Mouse (Mus musculus) liver, adult 2 months (tissue): ENCODE data around the gene Dpp6. TPM values are rescaled to one million over a fixed set of nuclear protein-coding genes. Genes with fewer than 3 reads are reported as not detected.

ENCODE experiments used
- DNase-seq: peaks from one replicate; pipeline ENCODE4 v3.0.0-alpha.2; 2011; ENCODE audit warnings: low read depth, low spot score; ENCODE audit errors: extremely low read depth
- H3K27ac ChIP-seq: fragments of 200-500 bp; replicated peaks from 2 replicates; pipeline ENCODE4 v1.5.1; 2012; ENCODE audit warnings: low read depth, mild to moderate bottlenecking, control low read depth, inconsistent platforms, low read length; ENCODE audit not compliant: insufficient read depth
- H3K27me3 ChIP-seq: fragments of 200-500 bp; 2 replicates; pipeline ENCODE4 v1.6.1; 2012; ENCODE audit warnings: mild to moderate bottlenecking, moderate library complexity, low read length, inconsistent platforms; ENCODE audit not compliant: control insufficient read depth, insufficient read depth
- H3K36me3 ChIP-seq: fragments of 200-500 bp; 2 replicates; pipeline ENCODE4 v1.6.1; 2012; ENCODE audit warnings: low read length, inconsistent platforms; ENCODE audit not compliant: control insufficient read depth, insufficient read depth
- H3K4me1 ChIP-seq: fragments of 200-500 bp; 2 replicates; pipeline ENCODE4 v1.6.1; 2011; ENCODE audit warnings: low read length; ENCODE audit not compliant: control insufficient read depth, insufficient read depth
- H3K4me3 ChIP-seq: fragments of 200-500 bp; 2 replicates; pipeline ENCODE4 v1.5.1; 2011; ENCODE audit warnings: low read depth, mild to moderate bottlenecking, control low read depth, low read length, moderate library complexity; ENCODE audit not compliant: insufficient read depth
- H3K79me2 ChIP-seq: fragments of 200-500 bp; 2 replicates; pipeline ENCODE4 v1.6.1; 2012; ENCODE audit warnings: inconsistent platforms, mild to moderate bottlenecking, low read length, moderate library complexity; ENCODE audit not compliant: control insufficient read depth, insufficient read depth
- H3K9ac ChIP-seq: fragments of 200-500 bp; 2 replicates; pipeline ENCODE4 v1.6.1; 2012; ENCODE audit warnings: low read depth, mild to moderate bottlenecking, control low read depth, inconsistent platforms, low read length
- CTCF ChIP-seq: fragments of 200-500 bp; IDR thresholded peaks from 2 replicates; pipeline ENCODE4 v1.5.1; 2011; ENCODE audit warnings: low read depth, low read length, control low read depth
- POLR2A ChIP-seq: fragments of 200-500 bp; IDR thresholded peaks from 2 replicates; pipeline ENCODE4 v1.6.1; 2011; ENCODE audit warnings: low read length, control low read depth; ENCODE audit not compliant: insufficient read depth; ENCODE audit errors: extremely low read depth
- WGBS: fragments of 180-500 bp; shearing (Covaris S2); methylation state at CpG from one replicate; pipeline ENCODE4 v1.1.7; 2018; 5-methylcytosine and 5-hydroxymethylcytosine counted together
- polyA plus RNA-seq: library from polyadenylated mRNA; depleted of rRNA; stranded (reverse); fragments of >200 nt; gene quantifications from 2 replicates; pipeline ENCODE4 v1.2.3, GENCODE M21; 2012
- total RNA-seq: library from RNA; depleted of rRNA; stranded (reverse); fragments of >200 nt; gene quantifications from 2 replicates; pipeline ENCODE4 v1.2.3, GENCODE M21; 2014

The Dpp6 gene
- total and polyA plus RNA-seq, 2 experiments: not detected

GRCm38 (mm10) chr5:27399111-27399510, 582.1 kb downstream of the Dpp6 start:
- no peaks in the 10 kb centered on the region for H3K36me3 ChIP-seq
- H3K79me2 ChIP-seq: no peaks in the 10 kb centered on the region
- DNase-seq: no peak
- H3K9ac ChIP-seq: no peak overlapping the region
- H3K4me3 ChIP-seq: no peak overlapping the region
- H3K27me3 ChIP-seq: no peaks in the 10 kb centered on the region
- H3K27ac ChIP-seq: no peak overlapping the region
- H3K4me1 ChIP-seq: no peaks in the 10 kb centered on the region
- no peak for TF ChIP-seq POLR2A
- no peak for TF ChIP-seq CTCF

- no peak overlapping the region for H3K9ac ChIP-seq
- no peaks in the 10 kb centered on the region for H3K4me1 ChIP-seq
- H3K27ac ChIP-seq: no peak overlapping the region
- 81% methylated on average over 1 of the region's 1 CpGs for WGBS
- TF ChIP-seq POLR2A: no peak
- TF ChIP-seq CTCF: no peak
- no peaks in the 10 kb centered on the region for H3K27me3 ChIP-seq
- no peaks in the 10 kb centered on the region for H3K79me2 ChIP-seq
- no peak for DNase-seq
- H3K4me3 ChIP-seq: no peak overlapping the region
- H3K36me3 ChIP-seq: no peaks in the 10 kb centered on the region
These were observed 585.6 kb downstream of the Dpp6 start for GRCm38 (mm10) chr5:27402616-27403015.

GRCm38 (mm10) chr5:27408854-27409253, 591.9 kb downstream of the Dpp6 start:
- no peaks in the 10 kb centered on the region for H3K27me3 ChIP-seq
- TF ChIP-seq CTCF: no peak
- TF ChIP-seq POLR2A: no peak
- H3K79me2 ChIP-seq: no peaks in the 10 kb centered on the region
- H3K4me1 ChIP-seq: no peaks in the 10 kb centered on the region
- H3K36me3 ChIP-seq: no peaks in the 10 kb centered on the region
- no peak for DNase-seq
- 67% methylated on average over 7 of the region's 7 CpGs for WGBS
- no peak overlapping the region for H3K27ac ChIP-seq
- no peak overlapping the region for H3K9ac ChIP-seq
- H3K4me3 ChIP-seq: no peak overlapping the region

DNA sequence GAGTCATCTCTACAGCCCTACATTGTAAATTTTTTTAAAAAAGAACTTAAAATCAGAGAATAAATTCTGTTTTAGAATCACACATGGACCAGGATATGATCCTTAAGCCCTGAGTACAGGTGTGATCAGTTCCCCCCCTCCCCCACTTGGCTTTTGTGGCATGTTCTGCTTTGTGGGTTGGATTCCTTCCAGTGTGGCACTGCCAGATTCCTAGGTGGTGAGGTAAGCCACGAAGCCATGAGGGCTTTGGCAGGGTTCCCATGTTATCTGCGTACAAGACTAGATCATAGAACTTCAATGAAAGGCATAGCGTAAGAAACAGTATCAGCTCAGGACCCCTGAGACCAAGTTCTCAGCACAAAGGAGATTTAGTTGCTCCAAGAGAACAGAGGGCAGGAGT, 596.0 kb downstream of the Dpp6 start:
- no peaks in the 10 kb centered on the region for H3K36me3 ChIP-seq
- H3K4me1 ChIP-seq: no peaks in the 10 kb centered on the region
- TF ChIP-seq CTCF: no peak
- TF ChIP-seq POLR2A: no peak
- 42% methylated on average over 3 of the region's 3 CpGs for WGBS
- peak; percentile 68 for DNase-seq
- H3K4me3 ChIP-seq: no peak overlapping the region
- H3K9ac ChIP-seq: no peak overlapping the region
- no peaks in the 10 kb centered on the region for H3K79me2 ChIP-seq
- H3K27ac ChIP-seq: no peak overlapping the region
- H3K27me3 ChIP-seq: no peaks in the 10 kb centered on the region

DNA sequence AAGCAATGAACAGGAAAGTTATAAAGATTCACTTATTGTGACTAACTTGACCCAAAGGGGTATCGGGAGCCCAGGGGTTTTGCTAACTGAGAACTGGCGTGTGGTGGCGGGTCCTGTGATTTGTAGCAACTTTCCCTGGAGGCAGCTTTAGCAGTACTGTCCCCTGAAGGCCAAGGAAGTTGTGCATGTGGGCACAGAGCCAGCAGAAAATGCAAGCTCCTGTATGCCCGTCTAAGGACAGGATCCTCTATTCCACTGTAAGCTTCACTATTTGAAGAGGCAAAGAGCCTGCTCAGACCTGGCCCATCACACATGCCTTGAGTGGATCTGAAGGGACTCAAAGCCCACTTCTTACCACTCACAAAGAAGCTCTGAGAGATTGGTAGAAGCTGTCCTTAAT, 598.5 kb downstream of the Dpp6 start:
- H3K4me1 ChIP-seq: no peaks in the 10 kb centered on the region
- no peaks in the 10 kb centered on the region for H3K36me3 ChIP-seq
- TF ChIP-seq POLR2A: no peak
- no peak for TF ChIP-seq CTCF
- no peak overlapping the region for H3K4me3 ChIP-seq
- no peaks in the 10 kb centered on the region for H3K79me2 ChIP-seq
- 89% methylated on average over 4 of the region's 4 CpGs for WGBS
- no peaks in the 10 kb centered on the region for H3K27me3 ChIP-seq
- no peak overlapping the region for H3K9ac ChIP-seq
- H3K27ac ChIP-seq: no peak overlapping the region
- DNase-seq: no peak

DNA sequence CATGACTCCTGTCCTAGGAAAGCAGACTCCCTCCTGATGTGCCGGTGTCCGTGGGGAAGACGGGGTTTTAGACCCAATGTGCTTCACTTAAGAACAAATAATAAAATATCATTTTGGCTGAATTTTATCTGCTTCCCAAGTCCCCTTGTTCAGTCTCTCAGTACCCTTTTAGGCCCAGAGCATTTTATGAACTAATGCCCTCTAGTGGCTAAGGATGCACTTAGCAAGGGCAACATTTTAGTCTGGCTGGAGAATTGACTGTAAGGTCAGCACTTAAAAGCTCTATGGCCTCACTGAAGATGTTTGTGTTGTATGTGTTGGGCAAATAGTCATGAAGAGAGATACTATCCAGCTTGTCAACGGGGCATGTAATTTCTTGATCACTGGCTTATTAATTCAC, 599.6 kb downstream of the Dpp6 start:
- no peaks in the 10 kb centered on the region for H3K4me1 ChIP-seq
- TF ChIP-seq CTCF: 0 out of 2 replicates have a peak, but pooled peaks have one; percentile 13
- TF ChIP-seq POLR2A: no peak
- H3K79me2 ChIP-seq: no peaks in the 10 kb centered on the region
- H3K4me3 ChIP-seq: no peak overlapping the region
- H3K27ac ChIP-seq: no peak overlapping the region
- no peaks in the 10 kb centered on the region for H3K27me3 ChIP-seq
- peak; percentile 24 for DNase-seq
- WGBS: 62% methylated on average over 4 of the region's 4 CpGs
- H3K36me3 ChIP-seq: no peaks in the 10 kb centered on the region
- no peak overlapping the region for H3K9ac ChIP-seq
